Mouse (Mus musculus): ENCODE data around the gene Lpin1. TPM values are rescaled to one million over a fixed set of nuclear protein-coding genes. Genes with fewer than 3 reads are reported as not detected.
A peak's percentile ranks its signal among the peaks of the same experiment; 100 is the strongest.

The Lpin1 gene
- polyA plus RNA-seq, 1 experiment from 2014 or later = 6.8 TPM

DNA sequence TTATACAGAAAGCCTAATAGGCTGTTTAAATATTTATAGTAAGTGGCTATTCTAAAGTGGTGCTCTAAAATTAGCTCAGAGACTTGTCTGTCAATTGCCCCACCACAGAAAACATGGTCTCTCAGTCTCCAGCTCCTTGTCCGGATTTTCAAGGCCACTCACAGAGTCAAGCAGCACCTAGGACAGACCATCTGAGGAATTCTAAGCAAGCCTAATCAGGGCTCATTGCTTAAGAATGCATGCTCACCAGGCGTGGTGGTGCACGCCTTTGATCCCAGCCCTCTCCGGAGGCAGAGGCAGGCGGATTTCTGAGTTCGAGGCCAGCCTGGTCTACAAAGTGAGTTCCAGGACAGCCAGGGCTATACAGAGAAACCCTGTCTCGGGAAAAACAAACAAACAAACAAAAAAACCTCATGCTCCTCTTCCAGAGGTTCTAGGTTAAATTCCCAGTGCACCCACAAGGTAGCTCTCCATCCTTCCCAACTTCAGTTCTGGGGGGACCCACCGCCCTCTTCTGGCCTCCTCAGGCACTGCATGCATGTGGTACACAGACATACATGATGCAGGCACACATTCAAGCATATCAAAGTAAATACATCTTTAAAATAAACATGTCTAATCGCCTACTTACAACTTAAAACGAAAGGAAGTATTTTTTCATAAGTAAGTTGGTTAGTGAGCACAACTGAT lies 40.2 kb downstream of the Lpin1 start:
- no peaks in the 10 kb centered on the region for H3K27me3 ChIP-seq
- H3K9ac ChIP-seq = no peak overlapping the region
- H3K4me1 ChIP-seq (replicated peaks) = peaks cover 11% of the 10 kb centered on the region
- H3K4me3 ChIP-seq = no peak overlapping the region
- no peak overlapping the region for H3K4me2 ChIP-seq
- no peak for ATAC-seq (replicated peaks; ENCODE audit: insufficient number of reproducible peaks, insufficient read depth, low FRiP score, low read depth)
- WGBS = 80% methylated on average over 10 of the region's 10 CpGs
- no peak overlapping the region for H3K27ac ChIP-seq
- no peaks in the 10 kb centered on the region for H3K9me3 ChIP-seq (replicated peaks)
- H3K36me3 ChIP-seq = peaks cover 16% of the 10 kb centered on the region; the same call in 1 of the 2 replicates

DNA sequence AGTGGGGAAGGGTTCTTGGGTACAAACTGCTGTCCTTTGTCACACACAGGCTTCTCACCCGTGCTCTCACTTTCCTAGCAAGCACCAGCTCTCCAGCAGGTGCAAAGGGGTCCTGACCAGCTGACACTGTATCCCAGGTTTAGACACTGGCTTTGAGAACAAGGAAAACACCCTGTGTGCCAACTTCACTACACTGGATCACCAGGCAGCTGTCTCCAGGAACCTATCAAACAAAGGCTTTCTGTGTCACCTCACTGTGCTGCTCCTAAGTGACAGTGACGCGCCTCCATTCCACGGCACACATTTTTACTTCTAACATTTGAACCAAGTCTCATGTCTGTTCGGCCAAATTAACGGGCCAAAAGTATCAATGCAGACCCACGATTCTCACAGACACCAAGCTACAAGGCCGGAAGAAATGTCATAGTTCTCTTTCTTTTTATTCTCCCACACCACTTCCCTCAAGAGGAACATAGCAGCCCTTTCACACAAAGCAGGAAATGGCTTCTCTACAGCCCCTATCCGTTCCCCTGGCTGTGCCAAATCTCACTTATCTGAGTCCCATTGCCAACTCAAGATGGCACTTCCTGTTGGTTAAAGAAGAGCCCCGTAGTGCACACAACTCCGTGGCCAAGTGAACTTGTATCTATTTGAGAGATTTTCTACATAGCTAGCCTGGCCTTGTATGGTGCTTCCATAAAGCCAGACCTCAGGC lies 41.7 kb downstream of the Lpin1 start:
- Histone ChIP-seq H3K4me1 (replicated peaks) (peaks cover 11% of the 10 kb centered on the region), H3K27ac (peak overlapping the region; percentile 35), H3K9ac (no peak overlapping the region), H3K4me3 (no peak overlapping the region), H3K4me2 (no peak overlapping the region), H3K27me3 (no peaks in the 10 kb centered on the region), H3K9me3 (replicated peaks) (no peaks in the 10 kb centered on the region), H3K36me3 (peaks cover 21% of the 10 kb centered on the region; the same call in 1 of the 2 replicates)
- WGBS = 52% methylated on average over 11 of the region's 11 CpGs
- ATAC-seq (replicated peaks; ENCODE audit: insufficient number of reproducible peaks, insufficient read depth, low FRiP score, low read depth) = no peak

DNA sequence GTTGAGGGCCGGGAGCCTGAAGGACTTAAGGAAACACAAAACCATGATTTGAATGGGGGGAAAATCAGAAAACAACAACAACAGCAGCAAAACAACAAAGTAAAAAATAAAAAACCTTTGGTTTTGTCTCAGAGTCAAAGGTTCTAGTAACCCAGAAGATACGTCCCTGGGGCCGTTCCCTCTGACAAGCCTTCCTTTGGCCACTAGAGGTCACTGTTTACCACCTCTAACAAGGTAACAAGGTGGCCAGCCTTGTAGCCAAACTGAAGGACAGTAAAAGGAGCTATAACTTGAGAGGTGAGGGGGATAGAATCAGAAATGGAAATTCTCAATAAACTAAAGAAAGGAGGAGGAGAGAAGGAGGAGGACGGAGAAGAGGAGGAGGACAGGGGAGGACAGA lies 42.3 kb downstream of the Lpin1 start:
- Histone ChIP-seq H3K4me2 (no peak overlapping the region), H3K36me3 (peaks cover 18% of the 10 kb centered on the region; the same call in 1 of the 2 replicates), H3K9me3 (replicated peaks) (no peaks in the 10 kb centered on the region), H3K27me3 (no peaks in the 10 kb centered on the region), H3K4me1 (replicated peaks) (peaks cover 11% of the 10 kb centered on the region), H3K27ac (no peak overlapping the region; the same call in 1 of the 2 replicates), H3K9ac (no peak overlapping the region), H3K4me3 (no peak overlapping the region)
- 0 out of 2 replicates have a peak, but pooled peaks have one; percentile 57 for ATAC-seq (replicated peaks; ENCODE audit: insufficient number of reproducible peaks, insufficient read depth, low FRiP score, low read depth)
- WGBS = 30% methylated on average over 4 of the region's 4 CpGs

DNA sequence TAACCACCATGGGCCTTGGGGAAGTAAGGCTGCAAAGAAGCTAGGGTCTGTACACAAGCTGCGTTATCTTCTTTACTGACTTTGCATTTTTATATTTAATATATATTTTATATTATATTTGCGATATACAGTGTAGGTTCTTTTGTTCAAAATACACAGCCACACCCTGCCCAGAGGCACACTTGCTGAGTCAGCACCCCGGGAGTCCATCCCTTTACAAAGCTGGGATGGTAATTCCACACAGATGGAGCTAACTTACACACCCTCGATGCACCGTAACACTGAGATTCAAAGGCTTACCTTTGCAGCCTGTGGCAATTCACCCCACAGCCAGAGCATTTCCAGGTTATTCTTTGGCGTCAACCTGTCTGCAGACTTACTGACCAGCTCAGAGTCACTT lies 42.7 kb downstream of the Lpin1 start:
- H3K9me3 ChIP-seq (replicated peaks) = no peaks in the 10 kb centered on the region
- peaks cover 11% of the 10 kb centered on the region for H3K4me1 ChIP-seq (replicated peaks)
- ATAC-seq (replicated peaks; ENCODE audit: insufficient number of reproducible peaks, insufficient read depth, low FRiP score, low read depth) = no peak
- WGBS = 82% methylated on average over 6 of the region's 6 CpGs
- peaks cover 17% of the 10 kb centered on the region; the same call in 1 of the 2 replicates for H3K36me3 ChIP-seq
- no peak overlapping the region for H3K9ac ChIP-seq
- H3K27ac ChIP-seq = no peak overlapping the region
- no peaks in the 10 kb centered on the region for H3K27me3 ChIP-seq
- no peak overlapping the region for H3K4me2 ChIP-seq
- H3K4me3 ChIP-seq = no peak overlapping the region

DNA sequence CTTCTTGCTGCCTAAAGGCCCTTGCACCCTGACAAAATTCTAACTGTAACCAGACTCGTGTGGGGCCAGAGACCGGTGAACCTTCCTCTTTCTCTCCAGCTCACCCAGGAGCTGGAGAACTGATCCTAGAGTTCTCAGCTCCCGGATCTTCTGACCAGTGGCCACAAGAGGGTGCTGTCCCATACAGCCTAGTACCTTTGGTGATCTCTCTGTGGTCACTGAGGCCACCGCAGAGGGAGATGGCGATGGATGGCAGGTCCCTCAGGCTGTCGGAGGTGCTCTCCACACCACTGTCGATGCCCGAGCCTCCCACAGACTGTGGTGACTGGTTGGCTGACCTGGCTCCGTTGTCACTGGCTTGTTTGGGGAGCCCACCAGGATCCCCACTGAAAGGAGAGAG lies 47.3 kb downstream of the Lpin1 start:
- H3K36me3 ChIP-seq = peaks cover 11% of the 10 kb centered on the region; the same call in 1 of the 2 replicates
- H3K4me2 ChIP-seq = no peak overlapping the region
- H3K4me3 ChIP-seq = no peak overlapping the region
- no peak overlapping the region for H3K9ac ChIP-seq
- peaks cover 3% of the 10 kb centered on the region; the same call in 1 of the 2 replicates for H3K4me1 ChIP-seq (replicated peaks)
- WGBS = 71% methylated on average over 9 of the region's 9 CpGs
- H3K27me3 ChIP-seq = no peaks in the 10 kb centered on the region
- H3K9me3 ChIP-seq (replicated peaks) = no peaks in the 10 kb centered on the region
- no peak for ATAC-seq (replicated peaks; ENCODE audit: insufficient number of reproducible peaks, insufficient read depth, low FRiP score, low read depth)
- H3K27ac ChIP-seq = no peak overlapping the region

DNA sequence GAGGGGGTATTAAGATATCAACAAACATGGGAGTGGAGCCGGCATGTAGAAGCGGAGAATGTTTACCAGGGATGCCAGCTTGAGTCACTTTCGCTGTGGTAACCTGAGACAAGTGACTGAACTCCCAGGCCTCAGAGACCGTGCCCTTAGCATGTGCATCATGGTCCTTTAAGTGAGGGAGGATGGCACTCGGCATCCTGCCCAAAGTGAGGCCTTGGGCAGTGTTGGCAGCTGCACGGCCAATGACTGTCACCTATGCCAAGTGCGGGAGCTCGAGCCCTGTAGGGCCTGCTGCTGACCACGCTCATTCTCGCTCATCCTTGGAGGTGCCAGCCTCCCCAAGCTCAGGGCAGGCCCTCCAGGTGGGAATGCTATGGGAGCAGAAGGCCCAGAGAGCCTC lies 48.1 kb downstream of the Lpin1 start:
- no peak overlapping the region for H3K9ac ChIP-seq
- no peak for ATAC-seq (replicated peaks; ENCODE audit: insufficient number of reproducible peaks, insufficient read depth, low FRiP score, low read depth)
- H3K4me3 ChIP-seq = no peak overlapping the region
- peaks cover 3% of the 10 kb centered on the region; the same call in 1 of the 2 replicates for H3K4me1 ChIP-seq (replicated peaks)
- no peak overlapping the region for H3K27ac ChIP-seq
- H3K4me2 ChIP-seq = no peak overlapping the region
- no peaks in the 10 kb centered on the region for H3K9me3 ChIP-seq (replicated peaks)
- H3K27me3 ChIP-seq = no peaks in the 10 kb centered on the region
- H3K36me3 ChIP-seq = peaks cover 11% of the 10 kb centered on the region; the same call in 1 of the 2 replicates
- WGBS = 93% methylated on average over 10 of the region's 10 CpGs

DNA sequence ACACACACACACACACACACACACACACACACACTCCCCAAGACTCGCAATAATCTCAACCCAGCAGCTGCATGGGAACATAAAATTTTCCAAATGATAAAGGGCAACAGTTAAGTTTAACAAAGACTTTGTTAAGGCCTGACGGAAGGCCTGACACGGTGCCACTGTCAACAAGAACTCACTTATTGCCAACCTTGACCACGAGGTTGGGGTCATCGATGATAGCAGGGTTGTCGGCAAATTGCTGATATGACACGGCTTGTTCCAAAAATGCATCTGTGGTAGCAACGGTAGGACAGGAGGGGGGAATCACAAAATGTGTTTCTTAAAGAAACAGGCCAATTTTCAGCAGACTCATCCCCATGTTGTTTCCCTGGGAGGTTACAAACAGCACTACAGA lies 48.6 kb downstream of the Lpin1 start:
- WGBS = 48% methylated on average over 8 of the region's 8 CpGs
- Histone ChIP-seq H3K4me1 (replicated peaks) (peaks cover 3% of the 10 kb centered on the region; the same call in 1 of the 2 replicates), H3K9me3 (replicated peaks) (no peaks in the 10 kb centered on the region), H3K4me3 (no peak overlapping the region), H3K27ac (no peak overlapping the region), H3K27me3 (no peaks in the 10 kb centered on the region), H3K9ac (no peak overlapping the region), H3K36me3 (peaks cover 11% of the 10 kb centered on the region; the same call in 1 of the 2 replicates), H3K4me2 (no peak overlapping the region)
- no peak for ATAC-seq (replicated peaks; ENCODE audit: insufficient number of reproducible peaks, insufficient read depth, low FRiP score, low read depth)

DNA sequence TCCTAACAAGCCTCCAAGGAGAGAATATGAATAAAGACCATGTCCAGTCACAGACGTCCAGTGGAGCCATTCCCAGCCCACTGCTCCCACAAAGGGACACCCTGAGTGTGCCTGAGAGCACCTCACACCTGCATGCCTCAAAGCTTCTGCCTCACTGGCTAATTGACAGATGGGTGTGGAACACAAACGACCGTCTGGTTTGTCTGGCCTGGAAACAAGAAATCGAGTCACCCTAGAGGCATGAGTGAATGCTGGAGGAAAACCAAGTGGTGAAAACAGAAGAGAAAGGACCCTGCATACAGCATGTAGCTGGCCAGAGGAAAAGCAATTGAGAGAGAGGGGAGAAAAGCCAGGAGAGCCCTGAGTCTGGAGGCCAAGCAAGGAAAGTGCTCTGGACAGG lies 53.5 kb downstream of the Lpin1 start:
- WGBS = 55% methylated on average over 4 of the region's 4 CpGs
- H3K27ac ChIP-seq = no peak overlapping the region
- H3K4me3 ChIP-seq = no peak overlapping the region
- H3K27me3 ChIP-seq = no peaks in the 10 kb centered on the region
- peaks cover 4% of the 10 kb centered on the region; the same call in 1 of the 2 replicates for H3K36me3 ChIP-seq
- no peak; the same call in 1 of the 2 replicates for ATAC-seq (replicated peaks; ENCODE audit: insufficient number of reproducible peaks, insufficient read depth, low FRiP score, low read depth)
- H3K9ac ChIP-seq = no peak overlapping the region
- H3K4me2 ChIP-seq = no peak overlapping the region
- H3K4me1 ChIP-seq (replicated peaks) = peaks cover 13% of the 10 kb centered on the region
- H3K9me3 ChIP-seq (replicated peaks) = no peaks in the 10 kb centered on the region

DNA sequence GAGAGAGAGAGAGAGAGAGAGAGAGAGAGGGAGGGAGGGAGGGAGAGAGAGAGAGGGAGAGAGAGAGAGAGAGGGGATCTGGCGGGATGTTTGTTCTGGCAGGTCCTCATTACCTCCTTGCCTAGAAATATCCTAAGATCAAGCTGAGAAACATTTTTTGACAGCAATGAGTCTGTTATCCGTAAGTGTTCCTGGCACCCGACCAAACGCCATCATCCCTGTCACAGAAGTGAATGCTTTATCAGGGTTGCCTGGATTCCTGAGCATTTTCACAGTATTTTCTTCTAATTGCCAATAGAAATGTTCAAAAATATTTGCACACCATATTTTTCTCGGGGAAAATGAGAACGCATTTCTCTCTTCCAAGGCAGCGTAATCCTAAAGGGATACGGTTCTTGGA lies 56.6 kb downstream of the Lpin1 start:
- Histone ChIP-seq H3K4me1 (replicated peaks) (peaks cover 25% of the 10 kb centered on the region), H3K36me3 (peaks cover 3% of the 10 kb centered on the region; the same call in 1 of the 2 replicates), H3K27me3 (no peaks in the 10 kb centered on the region), H3K4me3 (no peak overlapping the region), H3K9me3 (replicated peaks) (no peaks in the 10 kb centered on the region), H3K4me2 (no peak overlapping the region), H3K9ac (no peak overlapping the region), H3K27ac (peak overlapping the region; percentile 43)
- WGBS = 40% methylated on average over 8 of the region's 8 CpGs
- ATAC-seq (replicated peaks; ENCODE audit: insufficient number of reproducible peaks, insufficient read depth, low FRiP score, low read depth) = no peak

DNA sequence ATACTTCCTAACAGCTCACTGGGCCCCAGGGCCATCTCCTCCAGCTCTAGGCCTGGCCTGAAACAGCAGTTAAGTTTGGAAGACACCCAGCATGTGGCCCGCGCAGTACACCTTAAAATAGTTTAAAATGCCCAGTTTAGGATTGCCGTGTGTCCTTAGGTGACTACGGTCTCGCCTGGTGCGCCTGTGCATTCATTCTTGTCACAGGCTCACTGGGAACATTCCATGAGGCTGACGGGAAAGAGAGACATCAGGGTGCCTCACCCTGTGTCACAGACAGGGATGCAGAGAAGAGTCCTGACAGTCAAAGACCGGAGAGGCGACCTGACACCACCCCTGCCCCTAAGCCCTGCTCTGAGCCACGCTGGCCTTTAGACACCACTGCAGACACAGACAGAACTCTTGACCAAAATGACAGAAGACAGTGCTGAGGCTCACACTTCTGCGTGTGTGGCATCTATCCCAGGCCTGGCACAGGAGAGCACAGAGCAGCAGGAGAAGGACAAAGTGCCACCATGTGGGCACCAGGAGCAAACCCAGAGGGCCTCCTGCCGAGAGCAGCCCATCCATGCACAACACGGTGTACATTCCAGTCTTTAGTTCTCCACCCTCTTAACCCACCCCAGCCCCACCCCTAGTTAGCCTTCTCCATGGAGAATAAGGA lies 58.5 kb downstream of the Lpin1 start:
- Histone ChIP-seq H3K4me2 (no peak overlapping the region), H3K27me3 (no peaks in the 10 kb centered on the region), H3K27ac (no peak overlapping the region), H3K9me3 (replicated peaks) (no peaks in the 10 kb centered on the region), H3K4me3 (no peak overlapping the region), H3K36me3 (peaks cover 2% of the 10 kb centered on the region; the same call in 1 of the 2 replicates), H3K9ac (no peak overlapping the region), H3K4me1 (replicated peaks) (peaks cover 25% of the 10 kb centered on the region)
- ATAC-seq (replicated peaks; ENCODE audit: insufficient number of reproducible peaks, insufficient read depth, low FRiP score, low read depth) = no peak
- WGBS = 84% methylated on average over 13 of the region's 13 CpGs

DNA sequence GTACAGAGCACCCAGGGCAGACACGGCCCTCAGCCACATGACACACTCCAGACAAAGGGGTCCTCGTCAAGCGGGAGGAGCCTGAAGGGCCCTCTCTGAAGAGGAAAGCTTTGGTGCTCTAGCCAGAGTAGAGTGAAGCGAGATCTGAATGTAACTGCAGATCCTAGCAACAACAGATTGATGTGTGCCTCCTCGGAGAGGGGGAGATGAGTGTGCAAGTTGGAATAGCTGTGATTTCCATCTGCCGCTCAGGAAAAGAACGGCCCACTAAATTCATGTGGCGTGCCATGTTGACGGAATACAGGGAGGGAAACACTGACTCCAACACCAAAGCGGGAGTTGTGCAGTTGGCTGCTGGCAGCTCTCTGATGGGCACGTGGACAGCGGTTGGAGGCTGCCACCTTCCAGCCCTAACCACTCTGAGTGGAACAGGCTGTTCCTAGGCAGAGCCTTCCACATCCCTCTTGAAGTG lies 59.7 kb downstream of the Lpin1 start:
- ATAC-seq (replicated peaks; ENCODE audit: insufficient number of reproducible peaks, insufficient read depth, low FRiP score, low read depth) = no peak; the same call in 1 of the 2 replicates
- H3K27ac ChIP-seq = peak overlapping the region; percentile 28; the same call in 1 of the 2 replicates
- H3K9me3 ChIP-seq (replicated peaks) = no peaks in the 10 kb centered on the region
- 41% methylated on average over 12 of the region's 12 CpGs for WGBS
- no peaks in the 10 kb centered on the region for H3K27me3 ChIP-seq
- peaks cover 29% of the 10 kb centered on the region for H3K4me1 ChIP-seq (replicated peaks)
- H3K9ac ChIP-seq = no peak overlapping the region
- H3K4me3 ChIP-seq = no peak overlapping the region
- no peak overlapping the region for H3K4me2 ChIP-seq
- H3K36me3 ChIP-seq = peaks cover 12% of the 10 kb centered on the region

All from heart, embryonic 15.5 days (tissue).